Mouse (Mus musculus) heart, adult 2 months (tissue): ENCODE results near the gene Amz1. TPM values are rescaled to one million over a fixed set of nuclear protein-coding genes. Genes with fewer than 3 reads are reported as not detected.

ENCODE experiments used
- DNase-seq, 2 experiments: peaks; one replicate each; pipeline ENCODE4 v3.0.0; 2021
- H3K27ac ChIP-seq: fragments of 200-600 bp; 2 replicates; pipeline ENCODE4 v1.8.1; 2022
- H3K27me3 ChIP-seq: fragments of 200-500 bp; 2 replicates; pipeline ENCODE4 v1.6.1; 2012; ENCODE audit warnings: mild to moderate bottlenecking, low read length, inconsistent platforms, mixed read lengths; ENCODE audit not compliant: control insufficient read depth, insufficient read depth
- H3K36me3 ChIP-seq: fragments of 200-500 bp; 2 replicates; pipeline ENCODE4 v1.6.1; 2012; ENCODE audit warnings: low read length, inconsistent platforms; ENCODE audit not compliant: control insufficient read depth, insufficient read depth
- H3K4me1 ChIP-seq: fragments of 200-500 bp; 2 replicates; pipeline ENCODE4 v1.6.1; 2011; ENCODE audit warnings: low read length; ENCODE audit not compliant: control insufficient read depth, insufficient read depth
- H3K4me3 ChIP-seq: fragments of 200-600 bp; 2 replicates; pipeline ENCODE4 v1.8.1; 2022
- H3K79me2 ChIP-seq: fragments of 200-500 bp; replicated peaks from 2 replicates; pipeline ENCODE4 v1.6.1; 2012; ENCODE audit warnings: mild to moderate bottlenecking, inconsistent platforms, low read length, moderate library complexity, mixed read lengths; ENCODE audit not compliant: control insufficient read depth, insufficient read depth
- H3K9ac ChIP-seq: fragments of 200-500 bp; 2 replicates; pipeline ENCODE4 v1.6.1; 2012; ENCODE audit warnings: low read depth, mild to moderate bottlenecking, control low read depth, inconsistent platforms, low read length, mixed read lengths
- CTCF ChIP-seq: fragments of 200-600 bp; IDR thresholded peaks from 2 replicates; pipeline ENCODE4 v1.8.1; 2022; ENCODE audit warnings: antibody characterized with exemption, mild to moderate bottlenecking, moderate library complexity
- EP300 ChIP-seq: fragments of 200-500 bp; IDR thresholded peaks from 2 replicates; pipeline ENCODE4 v1.6.1; 2011; ENCODE audit warnings: low read depth, low read length, control low read depth; ENCODE audit not compliant: insufficient read depth
- POLR2A ChIP-seq: fragments of 200-500 bp; IDR thresholded peaks from 2 replicates; pipeline ENCODE4 v1.6.1; 2011; ENCODE audit warnings: mild to moderate bottlenecking, low read depth, low read length, control low read depth; ENCODE audit not compliant: insufficient read depth
- WGBS: fragments of 180-500 bp; shearing (Covaris S2); methylation state at CpG from one replicate; pipeline ENCODE4 v1.1.7; 2018; 5-methylcytosine and 5-hydroxymethylcytosine counted together
- intact Hi-C: fragments of 180-260 bp; cut with DNase I; formaldehyde crosslinking; loops from one replicate; pipeline ENCODE4 v1.15.1; 2025
- polyA plus RNA-seq: library from polyadenylated mRNA; depleted of rRNA; stranded (reverse); fragments of >200 nt; gene quantifications from 2 replicates; pipeline ENCODE4 v1.2.3, GENCODE M21; 2012
- total RNA-seq, 2 experiments: library from RNA; stranded (reverse); gene quantifications; 2 replicates each; pipeline ENCODE4 v1.2.3; 2021

Amz1 gene
- total and polyA plus RNA-seq, 3 experiments, result 0.31 to 0.98 (median 0.48) TPM

DNA sequence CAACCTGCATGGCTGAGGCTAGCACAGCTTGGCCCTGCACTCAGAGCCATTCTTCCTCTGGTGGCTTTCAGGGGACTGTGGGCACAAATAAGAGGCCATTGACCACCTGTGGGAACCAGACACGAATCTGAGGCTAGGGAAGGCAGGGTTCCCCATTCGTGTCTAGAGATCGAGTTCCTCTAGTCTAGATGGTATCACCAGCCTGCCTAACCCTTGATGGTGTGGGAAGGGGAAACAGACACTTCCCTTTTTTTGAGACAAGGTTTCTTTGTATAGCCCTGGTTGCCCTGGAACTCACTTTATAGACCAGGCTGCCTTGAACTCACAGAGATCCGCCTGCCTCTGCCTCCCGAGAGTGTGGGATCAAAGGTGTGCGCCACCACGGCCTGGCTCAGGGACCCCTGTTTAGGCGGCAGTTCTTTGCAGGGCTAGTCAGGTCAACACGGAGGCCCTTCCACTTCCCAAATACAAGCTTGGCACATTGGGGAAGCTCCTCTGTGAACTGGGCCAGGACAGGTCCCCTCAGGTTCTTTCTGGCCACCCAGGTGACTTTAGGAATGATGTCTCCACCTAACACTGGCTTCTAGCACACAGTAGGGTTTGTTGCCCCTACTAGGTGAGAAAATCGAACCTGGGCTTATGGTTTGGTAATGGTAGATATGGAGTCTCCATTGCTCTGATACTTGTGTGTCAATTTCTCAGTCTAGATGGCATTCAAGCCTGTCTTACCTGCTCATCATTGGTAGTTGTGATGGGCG, 7.3 kb downstream of the Amz1 start:
- 81% methylated on average over 11 of the region's 11 CpGs for WGBS
- peaks cover 4% of the 10 kb centered on the region; the same call in 1 of the 2 replicates for H3K27me3 ChIP-seq
- H3K79me2 ChIP-seq, result no peaks in the 10 kb centered on the region
- H3K9ac ChIP-seq, result no peak overlapping the region
- no peak for DNase-seq
- TF ChIP-seq POLR2A (no peak), EP300 (no peak), CTCF (no peak)
- peaks cover 4% of the 10 kb centered on the region for H3K4me1 ChIP-seq
- no peaks in the 10 kb centered on the region for H3K36me3 ChIP-seq
- H3K27ac ChIP-seq, result no peak overlapping the region
- intact Hi-C loops, result no loop called here
- H3K4me3 ChIP-seq, result no peak overlapping the region

DNA sequence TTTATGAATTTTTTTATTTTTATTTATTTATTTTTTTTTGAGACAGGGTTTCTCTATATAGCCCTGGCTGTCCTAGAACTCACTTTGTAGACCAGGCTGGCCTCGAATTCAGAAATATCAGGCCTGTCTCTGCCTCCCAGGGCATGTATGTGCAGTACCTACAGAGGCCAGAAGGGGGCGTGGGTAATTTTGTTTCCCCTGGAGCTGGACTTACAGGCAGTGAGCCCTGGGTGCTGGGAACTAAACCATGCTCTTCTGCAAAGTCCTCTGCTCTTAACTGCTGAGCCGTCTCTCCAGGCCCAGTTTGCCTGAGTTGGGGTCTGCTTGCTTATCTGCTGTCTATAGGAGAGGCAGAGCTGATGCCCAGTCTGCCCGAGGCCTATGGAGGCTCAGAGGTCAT, 8.3 kb downstream of the Amz1 start:
- intact Hi-C loops, result no loop called here

DNA sequence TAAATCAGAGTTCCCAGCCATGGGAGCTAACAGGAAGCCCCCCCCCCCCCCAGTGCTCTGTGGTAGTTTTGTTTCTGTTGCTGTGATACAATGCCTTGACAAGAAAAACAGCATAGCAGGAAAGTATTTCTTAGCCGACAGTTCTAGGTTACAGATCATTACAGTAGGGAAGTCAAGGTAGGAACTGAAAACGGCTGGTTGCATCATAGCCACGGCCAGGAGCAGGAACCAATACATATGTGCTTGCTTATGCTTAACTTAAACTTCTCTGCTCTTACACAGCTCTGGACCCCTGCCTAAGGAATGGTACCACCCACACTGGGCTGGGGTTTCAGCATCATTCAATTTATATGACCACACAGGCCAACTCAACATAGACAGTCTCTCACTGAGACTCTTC, 9.4 kb downstream of the Amz1 start:
- Histone ChIP-seq H3K27ac (no peak overlapping the region), H3K27me3 (peaks cover 4% of the 10 kb centered on the region; the same call in 1 of the 2 replicates), H3K9ac (no peak overlapping the region), H3K79me2 (no peaks in the 10 kb centered on the region), H3K4me1 (peaks cover 4% of the 10 kb centered on the region), H3K4me3 (no peak overlapping the region), H3K36me3 (no peaks in the 10 kb centered on the region)
- DNase-seq, result no peak
- intact Hi-C loops, result no loop called here
- TF ChIP-seq CTCF (no peak), POLR2A (no peak), EP300 (no peak)
- WGBS, result 38% methylated on average over 3 of the region's 3 CpGs

More for the DNA sequence above, 8.3 kb downstream of the Amz1 start:
- no peak overlapping the region for H3K9ac ChIP-seq
- no peak overlapping the region for H3K27ac ChIP-seq
- H3K79me2 ChIP-seq, result no peaks in the 10 kb centered on the region
- H3K4me1 ChIP-seq, result peaks cover 4% of the 10 kb centered on the region
- peaks cover 4% of the 10 kb centered on the region; the same call in 1 of the 2 replicates for H3K27me3 ChIP-seq
- DNase-seq, result no peak
- WGBS, result 66% methylated on average over 4 of the region's 4 CpGs
- no peak overlapping the region for H3K4me3 ChIP-seq
- H3K36me3 ChIP-seq, result no peaks in the 10 kb centered on the region
- peak; percentile 65 for TF ChIP-seq CTCF
- TF ChIP-seq POLR2A, result no peak

DNA sequence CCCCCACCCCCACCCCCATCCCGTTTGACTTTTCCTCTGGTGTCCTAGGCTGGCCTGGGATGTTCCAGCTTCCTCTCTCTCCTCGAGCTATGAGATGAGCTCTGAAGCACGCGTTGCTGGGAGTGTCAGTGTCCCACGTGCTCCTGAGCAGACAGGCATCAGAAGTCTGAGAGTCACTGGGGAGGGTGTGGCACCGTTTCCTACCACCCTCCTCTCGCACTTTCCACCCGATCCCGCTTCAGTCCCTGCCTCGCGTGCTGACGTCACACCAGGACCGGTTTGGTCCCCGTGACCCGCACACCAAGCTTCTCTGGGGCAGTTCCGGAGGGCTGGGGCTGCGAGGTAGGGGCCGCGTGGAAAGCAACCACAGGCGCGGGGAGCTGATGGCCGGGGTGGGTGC, 11.4 kb downstream of the Amz1 start:
- H3K4me3 ChIP-seq, result peak overlapping the region; percentile 23; the same call in 1 of the 2 replicates
- no peaks in the 10 kb centered on the region for H3K36me3 ChIP-seq
- H3K79me2 ChIP-seq, result no peaks in the 10 kb centered on the region
- no peak for TF ChIP-seq POLR2A
- intact Hi-C loops, result no loop called here
- peak in 1 of 2 experiments; percentile 47 for DNase-seq
- peaks cover 4% of the 10 kb centered on the region for H3K4me1 ChIP-seq
- WGBS, result 2% methylated on average over 22 of the region's 22 CpGs
- H3K9ac ChIP-seq, result peak overlapping the region; percentile 59
- no peak overlapping the region for H3K27ac ChIP-seq
- peaks cover 4% of the 10 kb centered on the region; the same call in 1 of the 2 replicates for H3K27me3 ChIP-seq

DNA sequence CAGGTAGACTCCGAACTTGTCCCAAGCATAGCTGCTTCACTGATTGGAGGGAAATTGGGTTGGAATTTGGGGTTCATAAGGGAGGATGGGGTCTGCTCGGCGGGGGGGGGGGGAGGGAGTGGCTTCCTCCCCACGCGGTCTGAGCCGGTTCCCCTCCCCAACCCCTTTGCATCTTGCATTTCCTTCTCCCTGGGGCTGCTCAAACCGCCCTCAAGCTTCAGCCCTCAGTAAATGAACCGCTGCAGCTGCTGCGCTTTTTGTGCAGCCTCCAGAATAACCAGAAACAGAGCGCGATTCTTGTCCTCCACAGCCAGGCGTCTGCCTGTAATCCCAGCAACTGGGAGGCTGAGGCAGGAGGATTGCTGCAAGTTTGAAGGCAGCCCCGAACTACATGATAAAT, 12.2 kb downstream of the Amz1 start:
- intact Hi-C loops, result no loop called here
- Histone ChIP-seq H3K27me3 (peaks cover 4% of the 10 kb centered on the region; the same call in 1 of the 2 replicates), H3K4me3 (no peak overlapping the region), H3K9ac (no peak overlapping the region), H3K4me1 (peaks cover 4% of the 10 kb centered on the region), H3K79me2 (no peaks in the 10 kb centered on the region), H3K27ac (no peak overlapping the region), H3K36me3 (no peaks in the 10 kb centered on the region)
- WGBS, result 24% methylated on average over 13 of the region's 13 CpGs
- DNase-seq, result no peak
- no peak for TF ChIP-seq EP300
- TF ChIP-seq POLR2A, result no peak
- TF ChIP-seq CTCF, result no peak

DNA sequence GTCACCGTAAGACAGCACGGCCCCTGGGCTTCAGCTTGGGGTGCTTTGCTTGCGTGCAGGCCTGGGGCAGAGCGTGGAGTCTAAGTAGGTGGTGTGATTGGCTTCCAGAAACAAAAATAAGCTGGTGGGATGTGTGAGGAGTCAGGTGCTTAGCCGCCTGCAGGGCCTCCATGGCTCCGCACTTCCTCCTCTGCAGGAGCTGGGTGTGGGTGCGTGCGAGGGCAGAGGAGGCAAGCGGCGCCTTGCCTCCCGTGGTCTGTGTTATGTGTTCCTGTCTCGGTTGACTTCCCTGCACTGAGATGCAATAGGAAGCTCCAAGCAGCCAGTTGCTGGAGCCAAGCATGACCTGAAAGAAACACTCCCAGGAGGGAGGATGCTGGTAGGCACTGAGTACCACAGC, 15.9 kb downstream of the Amz1 start:
- no peak overlapping the region for H3K4me3 ChIP-seq
- WGBS, result 82% methylated on average over 12 of the region's 12 CpGs
- TF ChIP-seq EP300, result no peak
- no peak for TF ChIP-seq POLR2A
- TF ChIP-seq CTCF, result no peak

More for the DNA sequence above, 15.9 kb downstream of the Amz1 start:
- DNase-seq, result no peak
- no peak overlapping the region for H3K27ac ChIP-seq
- no peak overlapping the region for H3K9ac ChIP-seq
- no peaks in the 10 kb centered on the region for H3K36me3 ChIP-seq
- intact Hi-C loops, result no loop called here
- H3K79me2 ChIP-seq, result no peaks in the 10 kb centered on the region
- H3K27me3 ChIP-seq, result peaks cover 4% of the 10 kb centered on the region; the same call in 1 of the 2 replicates
- H3K4me1 ChIP-seq, result peaks cover 2% of the 10 kb centered on the region
